Mouse (Mus musculus): ENCODE measurements around the gene Gfer. TPM values are rescaled to one million over a fixed set of nuclear protein-coding genes. Genes with fewer than 3 reads are reported as not detected.

Gene Gfer
- polyA plus RNA-seq, 1 experiment from 2014 or later, result 59.6 TPM

- no peak overlapping the region for H3K27ac ChIP-seq (ENCODE audit: low read depth, low read length)
- no peak overlapping the region for H3K4me3 ChIP-seq (ENCODE audit: low read depth, low read length)
- H3K9ac ChIP-seq (ENCODE audit: low read length), result no peak overlapping the region
- peak overlapping the region; percentile 90 for H3K4me2 ChIP-seq
- ATAC-seq (ENCODE audit: low FRiP score), result no peak
- H3K36me3 ChIP-seq (ENCODE audit: control insufficient read depth, insufficient read depth, low read length), result no peaks in the 10 kb centered on the region
- H3K4me1 ChIP-seq (ENCODE audit: control insufficient read depth, insufficient read depth, low read length), result peaks cover 11% of the 10 kb centered on the region
- DNase-seq (ENCODE audit: low spot score, missing footprints), result peak; percentile 68
- no peaks in the 10 kb centered on the region for H3K27me3 ChIP-seq (ENCODE audit: control insufficient read depth, insufficient read depth, low read length)
- 87% methylated on average over 7 of the region's 7 CpGs for WGBS
- no peaks in the 10 kb centered on the region for H3K9me3 ChIP-seq (ENCODE audit: control insufficient read depth, low read length)
Measured at GRCm38 (mm10) chr17:24735446-24735845, 39.5 kb upstream of the Gfer start.

GRCm38 (mm10) chr17:24734513-24734912 lies 38.6 kb upstream of the Gfer start:
- DNase-seq (ENCODE audit: low spot score, missing footprints) (peak; percentile 37), ATAC-seq (ENCODE audit: low FRiP score) (no peak)
- Histone ChIP-seq H3K9ac (ENCODE audit: low read length) (no peak overlapping the region), H3K27me3 (ENCODE audit: control insufficient read depth, insufficient read depth, low read length) (no peaks in the 10 kb centered on the region), H3K9me3 (ENCODE audit: control insufficient read depth, low read length) (no peaks in the 10 kb centered on the region), H3K36me3 (ENCODE audit: control insufficient read depth, insufficient read depth, low read length) (no peaks in the 10 kb centered on the region), H3K27ac (ENCODE audit: low read depth, low read length) (no peak overlapping the region), H3K4me3 (ENCODE audit: low read depth, low read length) (no peak overlapping the region), H3K4me2 (no peak overlapping the region), H3K4me1 (ENCODE audit: control insufficient read depth, insufficient read depth, low read length) (peaks cover 11% of the 10 kb centered on the region)
- WGBS, result 84% methylated on average over 1 of the region's 1 CpGs

- Histone ChIP-seq H3K27ac (ENCODE audit: low read depth, low read length) (no peak overlapping the region), H3K4me1 (ENCODE audit: control insufficient read depth, insufficient read depth, low read length) (peaks cover 11% of the 10 kb centered on the region), H3K27me3 (ENCODE audit: control insufficient read depth, insufficient read depth, low read length) (no peaks in the 10 kb centered on the region), H3K9ac (ENCODE audit: low read length) (no peak overlapping the region), H3K9me3 (ENCODE audit: control insufficient read depth, low read length) (no peaks in the 10 kb centered on the region), H3K4me3 (ENCODE audit: low read depth, low read length) (no peak overlapping the region), H3K4me2 (no peak overlapping the region), H3K36me3 (ENCODE audit: control insufficient read depth, insufficient read depth, low read length) (no peaks in the 10 kb centered on the region)
- no peak for ATAC-seq (ENCODE audit: low FRiP score)
- DNase-seq (ENCODE audit: low spot score, missing footprints), result no peak
- 90% methylated on average over 21 of the region's 21 CpGs for whole genome bisulfite sequencing
Measured at GRCm38 (mm10) chr17:24733434-24734050, 37.6 kb upstream of the Gfer start.

GRCm38 (mm10) chr17:24732233-24732935 lies 36.4 kb upstream of the Gfer start:
- Histone ChIP-seq H3K9me3 (ENCODE audit: control insufficient read depth, low read length) (no peaks in the 10 kb centered on the region), H3K27me3 (ENCODE audit: control insufficient read depth, insufficient read depth, low read length) (no peaks in the 10 kb centered on the region), H3K36me3 (ENCODE audit: control insufficient read depth, insufficient read depth, low read length) (no peaks in the 10 kb centered on the region), H3K4me3 (ENCODE audit: low read depth, low read length) (no peak overlapping the region), H3K4me2 (no peak overlapping the region), H3K27ac (ENCODE audit: low read depth, low read length) (no peak overlapping the region), H3K9ac (ENCODE audit: low read length) (no peak overlapping the region), H3K4me1 (ENCODE audit: control insufficient read depth, insufficient read depth, low read length) (peaks cover 10% of the 10 kb centered on the region)
- ATAC-seq (ENCODE audit: low FRiP score) (no peak), DNase-seq (ENCODE audit: low spot score, missing footprints) (no peak)
- WGBS, result 84% methylated on average over 12 of the region's 12 CpGs

- DNase-seq (ENCODE audit: low spot score, missing footprints) (peak; percentile 69), ATAC-seq (ENCODE audit: low FRiP score) (no peak)
- Histone ChIP-seq H3K9ac (ENCODE audit: low read length) (no peak overlapping the region), H3K27ac (ENCODE audit: low read depth, low read length) (no peak overlapping the region), H3K9me3 (ENCODE audit: control insufficient read depth, low read length) (no peaks in the 10 kb centered on the region), H3K4me3 (ENCODE audit: low read depth, low read length) (no peak overlapping the region), H3K4me1 (ENCODE audit: control insufficient read depth, insufficient read depth, low read length) (peaks cover under 1% of the 10 kb centered on the region; the same call in 1 of the 2 replicates), H3K36me3 (ENCODE audit: control insufficient read depth, insufficient read depth, low read length) (no peaks in the 10 kb centered on the region), H3K27me3 (ENCODE audit: control insufficient read depth, insufficient read depth, low read length) (no peaks in the 10 kb centered on the region), H3K4me2 (no peak overlapping the region)
- 83% methylated on average over 14 of the region's 14 CpGs for WGBS
Measured at GRCm38 (mm10) chr17:24730787-24731186, 34.8 kb upstream of the Gfer start.

GRCm38 (mm10) chr17:24729067-24729466 lies 33.1 kb upstream of the Gfer start:
- no peak overlapping the region for H3K27ac ChIP-seq (ENCODE audit: low read depth, low read length)
- no peak overlapping the region for H3K4me2 ChIP-seq
- 89% methylated on average over 6 of the region's 6 CpGs for WGBS
- ATAC-seq (ENCODE audit: low FRiP score) (no peak), DNase-seq (ENCODE audit: low spot score, missing footprints) (peak; percentile 14)
- H3K4me3 ChIP-seq (ENCODE audit: low read depth, low read length), result no peak overlapping the region
- no peaks in the 10 kb centered on the region for H3K27me3 ChIP-seq (ENCODE audit: control insufficient read depth, insufficient read depth, low read length)
- no peaks in the 10 kb centered on the region for H3K36me3 ChIP-seq (ENCODE audit: control insufficient read depth, insufficient read depth, low read length)
- H3K9me3 ChIP-seq (ENCODE audit: control insufficient read depth, low read length), result no peaks in the 10 kb centered on the region
- H3K9ac ChIP-seq (ENCODE audit: low read length), result no peak overlapping the region
- no peaks in the 10 kb centered on the region for H3K4me1 ChIP-seq (ENCODE audit: control insufficient read depth, insufficient read depth, low read length)

GRCm38 (mm10) chr17:24728184-24728583 lies 32.2 kb upstream of the Gfer start:
- H3K4me1 ChIP-seq (ENCODE audit: control insufficient read depth, insufficient read depth, low read length), result peaks cover 5% of the 10 kb centered on the region
- DNase-seq (ENCODE audit: low spot score, missing footprints), result no peak
- no peak overlapping the region for H3K4me3 ChIP-seq (ENCODE audit: low read depth, low read length)
- ATAC-seq (ENCODE audit: low FRiP score), result no peak
- no peaks in the 10 kb centered on the region for H3K9me3 ChIP-seq (ENCODE audit: control insufficient read depth, low read length)
- WGBS, result 73% methylated on average over 17 of the region's 17 CpGs
- H3K36me3 ChIP-seq (ENCODE audit: control insufficient read depth, insufficient read depth, low read length), result no peaks in the 10 kb centered on the region
- H3K27ac ChIP-seq (ENCODE audit: low read depth, low read length), result no peak overlapping the region
- H3K9ac ChIP-seq (ENCODE audit: low read length), result no peak overlapping the region
- H3K27me3 ChIP-seq (ENCODE audit: control insufficient read depth, insufficient read depth, low read length), result no peaks in the 10 kb centered on the region
- no peak overlapping the region for H3K4me2 ChIP-seq

- Histone ChIP-seq H3K36me3 (ENCODE audit: control insufficient read depth, insufficient read depth, low read length) (no peaks in the 10 kb centered on the region; the same call in 1 of the 2 replicates), H3K4me3 (ENCODE audit: low read depth, low read length) (no peak within 1 kb of the TSS), H3K4me2 (no peak within 1 kb of the TSS), H3K27me3 (ENCODE audit: control insufficient read depth, insufficient read depth, low read length) (no peaks in the 10 kb centered on the region), H3K9ac (ENCODE audit: low read length) (no peak within 1 kb of the TSS), H3K27ac (ENCODE audit: low read depth, low read length) (no peak within 1 kb of the TSS), H3K4me1 (ENCODE audit: control insufficient read depth, insufficient read depth, low read length) (peaks cover 9% of the 10 kb centered on the region), H3K9me3 (ENCODE audit: control insufficient read depth, low read length) (no peaks in the 10 kb centered on the region)
- DNase-seq (ENCODE audit: low spot score, missing footprints), result no peak
- 66% methylated on average over 2 of the region's 2 CpGs for WGBS
- ATAC-seq (ENCODE audit: low FRiP score), result no peak
Measured at GRCm38 (mm10) chr17:24727618-24728017, 31.7 kb upstream of the Gfer start, which contains the start of gene Rpl3l. Gene Rpl3l, plus strand, starts transcription at chr17:24727820.

GRCm38 (mm10) chr17:24725637-24726390 lies 29.9 kb upstream of the Gfer start:
- no peak overlapping the region for H3K9ac ChIP-seq (ENCODE audit: low read length)
- no peak overlapping the region for H3K4me3 ChIP-seq (ENCODE audit: low read depth, low read length)
- WGBS, result 81% methylated on average over 3 of the region's 3 CpGs
- H3K9me3 ChIP-seq (ENCODE audit: control insufficient read depth, low read length), result no peaks in the 10 kb centered on the region
- peaks cover 15% of the 10 kb centered on the region for H3K4me1 ChIP-seq (ENCODE audit: control insufficient read depth, insufficient read depth, low read length)
- H3K4me2 ChIP-seq, result no peak overlapping the region
- no peak for ATAC-seq (ENCODE audit: low FRiP score)
- no peaks in the 10 kb centered on the region for H3K27me3 ChIP-seq (ENCODE audit: control insufficient read depth, insufficient read depth, low read length)
- peaks cover 11% of the 10 kb centered on the region for H3K36me3 ChIP-seq (ENCODE audit: control insufficient read depth, insufficient read depth, low read length)
- DNase-seq (ENCODE audit: low spot score, missing footprints), result peak; percentile 67
- H3K27ac ChIP-seq (ENCODE audit: low read depth, low read length), result no peak overlapping the region
